Mouse (Mus musculus) spleen, adult 2 months (tissue): Measurements from ENCODE around the gene Tmem11.

Experiments
- CTCF ChIP-seq: fragments of 200-500 bp; IDR thresholded peaks from 2 replicates; pipeline ENCODE4 v1.5.1; 2011; ENCODE audit warnings: mild to moderate bottlenecking, inconsistent platforms; ENCODE audit not compliant: insufficient read depth, insufficient read length, insufficient replicate concordance; ENCODE audit errors: extremely low read depth
- POLR2A ChIP-seq: fragments of 200-500 bp; IDR thresholded peaks from 2 replicates; pipeline ENCODE4 v1.6.1; 2011; ENCODE audit warnings: low read depth, low read length, inconsistent platforms

- TF ChIP-seq POLR2A (no peak), CTCF (no peak)
Observed at GRCm38 (mm10) chr11:60828903-60829302, 50.2 kb downstream of the Tmem11 start.
